Mouse (Mus musculus) kidney, adult 11 months (tissue): ENCODE data around the gene Slc6a9.

Experiments
- DNase-seq: peaks from one replicate; pipeline ENCODE4 v3.0.0; 2022

The Slc6a9 gene

DNA sequence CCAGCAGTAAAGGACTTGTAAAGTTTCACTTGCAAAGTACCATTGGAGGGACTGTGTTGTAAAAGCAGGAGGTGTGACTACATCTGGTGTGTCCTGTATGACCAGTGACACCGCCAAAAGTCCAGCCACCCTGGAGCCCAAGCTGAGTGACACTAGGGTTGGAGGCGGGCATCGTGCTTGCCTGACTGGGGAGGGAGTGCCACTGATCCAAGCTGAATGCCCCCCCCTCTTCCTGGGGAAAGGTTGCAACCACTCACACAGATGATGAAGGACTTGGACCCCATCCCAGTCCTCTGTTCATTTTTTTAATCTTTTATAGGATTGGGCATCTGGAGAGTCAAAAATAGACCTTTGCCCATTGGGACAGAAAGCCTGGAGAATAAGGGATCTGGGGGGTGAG lies 7.3 kb downstream of the Slc6a9 start:
- DNase-seq: no peak

DNA sequence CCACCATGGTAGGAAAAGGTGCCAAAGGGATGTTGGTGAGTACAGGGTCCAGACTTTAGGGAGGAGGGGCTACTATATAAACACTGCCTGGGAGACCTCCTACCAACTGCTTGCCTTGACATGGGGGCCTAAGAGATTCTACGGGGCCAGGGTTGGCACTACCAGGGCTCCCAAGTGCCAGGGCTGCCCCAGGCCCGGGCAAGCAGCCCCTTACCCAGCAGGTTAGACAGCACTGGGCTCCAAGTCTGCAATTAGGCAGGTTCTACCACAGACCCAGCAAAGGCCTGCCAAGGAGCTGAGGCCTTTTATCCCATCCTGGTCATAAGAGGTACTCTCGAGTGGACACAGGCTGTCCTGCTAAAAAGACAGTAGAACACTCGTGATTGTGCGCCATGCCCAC lies 8.8 kb downstream of the Slc6a9 start:
- no peak for DNase-seq

DNA sequence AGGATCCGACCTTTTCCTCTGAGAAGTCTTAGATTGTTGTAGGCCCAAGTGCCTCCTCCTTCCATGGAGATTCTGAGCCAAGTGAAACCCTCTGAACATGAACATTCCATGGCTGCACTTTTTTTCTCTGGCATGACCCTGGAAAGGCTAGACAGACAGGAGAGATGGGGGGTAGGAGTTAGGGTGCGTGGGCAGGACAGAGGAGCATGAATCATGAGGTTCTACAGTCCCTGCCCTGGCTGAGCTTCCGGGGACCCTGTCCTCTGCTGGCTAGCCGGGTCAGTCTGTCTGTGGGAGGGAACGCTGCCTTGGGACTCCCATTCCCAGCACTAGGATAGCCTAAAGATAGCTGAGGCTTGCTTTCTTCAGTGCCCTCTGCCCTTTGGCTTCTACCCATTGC lies 10.2 kb downstream of the Slc6a9 start:
- no peak for DNase-seq

DNA sequence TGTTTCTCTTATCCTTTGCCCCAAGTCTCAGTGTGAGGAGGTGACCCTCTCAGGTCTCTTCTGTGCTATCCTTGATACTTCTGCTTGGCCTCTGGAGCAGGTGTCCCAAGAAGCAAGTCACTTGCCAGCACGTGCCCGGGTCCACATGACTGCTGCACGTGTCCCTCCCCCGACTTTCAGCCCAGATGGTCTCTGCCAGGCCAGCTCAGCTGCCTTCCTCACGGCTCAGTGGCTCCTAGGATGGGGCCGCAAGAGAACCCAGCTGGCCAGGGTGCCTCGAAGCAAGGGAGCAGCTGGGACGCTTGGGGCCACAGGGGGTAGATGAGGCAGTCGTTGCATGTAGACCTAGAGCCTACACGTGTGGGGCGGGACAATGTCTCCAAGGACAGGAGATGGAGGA lies 11.0 kb downstream of the Slc6a9 start:
- DNase-seq: no peak

DNA sequence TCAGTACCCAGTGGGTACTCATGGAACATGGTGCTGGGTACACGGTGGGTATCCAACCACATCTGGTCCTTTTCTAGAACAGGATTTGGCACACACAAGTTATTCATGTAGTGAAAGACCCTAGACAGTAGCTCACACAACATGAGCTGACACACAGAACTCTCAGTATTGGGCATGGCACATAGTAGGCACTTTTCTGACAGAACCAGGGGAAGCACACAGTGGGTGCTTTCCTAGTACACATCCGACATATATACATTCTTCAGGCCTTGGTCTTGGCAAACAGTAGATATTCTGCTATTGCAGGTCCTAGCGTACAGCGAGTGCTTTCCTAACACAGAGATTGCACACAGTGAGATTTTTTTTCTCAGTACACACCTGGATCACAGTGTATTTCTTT lies 12.0 kb downstream of the Slc6a9 start:
- no peak for DNase-seq

DNA sequence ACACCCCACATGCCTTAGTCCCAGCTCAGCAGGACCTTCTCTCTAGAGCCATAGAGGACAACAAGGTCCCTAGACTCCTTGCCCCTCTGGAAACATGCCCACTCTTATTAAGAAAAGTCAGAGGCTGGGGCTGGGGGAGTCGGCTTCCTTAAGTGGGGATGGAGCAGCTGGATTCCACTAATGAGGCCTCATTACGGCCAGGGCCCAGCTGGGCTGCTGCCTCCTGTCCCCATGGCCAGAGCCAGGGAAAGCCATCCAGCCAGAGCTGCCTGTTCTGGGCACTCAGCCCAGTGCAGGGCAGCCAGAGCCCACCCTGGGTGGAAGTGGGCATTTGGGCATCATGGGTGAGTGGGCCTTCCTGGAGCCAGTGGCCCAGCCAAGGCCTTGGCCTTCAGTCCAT lies 12.7 kb downstream of the Slc6a9 start:
- no peak for DNase-seq

DNA sequence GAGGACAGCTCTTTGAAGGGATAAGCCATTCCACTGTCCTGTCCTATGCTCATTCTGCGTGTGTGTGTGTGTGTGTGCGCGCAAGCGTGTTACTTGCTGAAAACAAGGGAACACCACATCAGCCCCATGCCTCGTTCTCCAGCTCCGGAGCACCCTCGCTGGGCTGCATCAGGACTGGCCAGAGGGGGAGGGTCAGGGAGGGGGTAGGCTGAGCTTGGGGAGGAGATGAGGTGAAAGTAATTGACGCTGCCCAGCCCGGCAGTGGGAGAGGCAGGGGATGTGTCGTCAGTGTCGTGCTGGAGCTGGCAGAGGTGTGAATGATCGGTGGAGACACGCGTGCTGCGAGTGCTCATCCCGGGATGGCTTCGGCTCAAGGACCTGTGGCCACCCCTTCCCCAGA lies 14.8 kb downstream of the Slc6a9 start:
- DNase-seq: no peak

DNA sequence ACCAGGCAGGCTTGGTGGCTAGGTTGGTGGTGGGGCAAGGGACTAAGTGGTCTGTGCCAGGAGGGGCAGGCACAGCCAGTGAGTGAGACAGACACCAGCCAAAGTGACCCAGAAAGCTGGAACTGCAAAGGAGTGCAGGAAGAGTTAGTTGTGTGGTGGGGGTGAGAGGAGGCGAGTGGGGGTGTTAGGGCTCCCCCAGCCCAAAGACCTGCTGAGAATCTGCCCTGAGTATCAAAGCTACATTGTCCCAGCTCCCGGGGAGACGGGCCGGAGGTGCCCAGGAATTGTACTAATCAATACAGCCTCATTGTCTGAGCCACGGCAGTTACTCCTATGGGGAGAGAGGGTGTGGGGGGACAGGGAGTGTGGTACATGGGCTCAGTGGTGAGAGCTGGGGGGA lies 15.2 kb downstream of the Slc6a9 start:
- DNase-seq: no peak

DNA sequence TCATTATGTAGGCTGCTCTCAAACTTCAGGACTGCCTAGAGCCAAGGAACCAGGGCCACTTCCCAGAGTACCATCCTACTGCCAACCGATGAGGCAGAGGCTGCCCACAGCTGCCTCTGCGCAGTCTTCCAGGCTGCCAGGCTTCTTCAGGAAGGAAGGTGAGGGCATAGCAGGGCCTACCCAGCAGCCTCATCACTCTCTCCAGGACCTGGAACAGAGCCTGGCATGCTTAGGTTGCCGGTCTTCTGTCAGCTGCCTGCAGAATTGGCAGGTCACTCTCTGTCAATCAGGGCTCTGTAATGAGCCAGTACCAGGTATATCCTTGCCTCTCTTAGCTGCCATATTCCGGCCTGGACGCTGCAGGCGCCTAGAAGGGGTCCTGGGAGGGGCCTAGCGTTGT lies 15.9 kb downstream of the Slc6a9 start:
- no peak for DNase-seq

DNA sequence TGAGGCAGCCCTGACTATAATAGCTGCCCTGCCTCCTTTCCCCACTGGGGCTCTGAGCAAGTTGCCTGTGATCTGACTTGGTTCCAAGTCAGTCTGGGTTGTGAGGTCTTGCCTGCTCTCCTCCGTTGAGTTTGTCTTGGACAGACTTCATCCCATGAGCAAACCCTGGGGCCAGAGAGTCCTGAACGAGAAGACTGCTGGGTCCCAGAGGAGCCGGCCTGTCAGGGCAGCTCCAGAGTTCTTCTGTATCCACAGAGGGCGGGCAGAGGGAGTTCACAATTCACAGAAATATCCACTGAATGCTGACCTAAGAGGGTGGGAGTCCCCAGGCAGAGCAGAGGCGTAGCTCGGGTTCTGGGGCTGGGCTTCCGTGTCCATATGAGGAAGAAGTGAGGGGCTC lies 16.6 kb downstream of the Slc6a9 start:
- DNase-seq: peak; percentile 36

DNA sequence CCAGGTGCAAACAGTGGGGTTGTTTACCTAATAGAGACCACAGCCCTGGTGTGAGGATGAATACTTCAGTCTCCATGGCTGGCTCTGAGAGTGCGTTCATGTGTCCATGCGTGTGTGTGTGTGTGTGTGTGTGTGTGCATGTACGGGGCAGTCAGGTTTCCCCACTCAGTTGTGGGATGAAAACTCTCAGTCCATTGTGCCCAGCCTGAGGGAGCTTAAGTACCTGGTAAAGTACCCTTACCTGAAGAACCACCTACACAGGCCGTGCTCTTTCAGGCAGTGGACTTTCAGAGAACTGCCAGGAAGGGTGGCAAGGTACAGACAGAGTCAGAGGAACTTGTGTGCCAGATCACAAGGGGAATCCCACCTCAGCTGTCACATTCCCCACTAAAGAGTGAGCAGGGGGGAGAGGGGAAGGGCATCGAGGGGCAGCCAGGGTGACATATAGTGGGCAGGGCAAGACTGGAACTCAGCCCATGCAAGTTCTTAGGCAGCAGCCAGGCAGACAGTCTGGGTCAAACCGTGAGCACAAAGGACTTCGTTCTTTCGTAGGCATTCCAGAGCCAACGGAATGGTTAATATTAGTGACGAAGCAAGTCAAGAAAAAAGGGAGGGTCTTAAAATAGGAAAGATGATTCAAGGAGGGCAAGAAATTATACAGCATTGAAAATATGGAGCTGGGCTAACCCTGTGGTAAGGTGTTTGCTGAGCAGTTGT lies 18.0 kb downstream of the Slc6a9 start:
- no peak for DNase-seq

DNA sequence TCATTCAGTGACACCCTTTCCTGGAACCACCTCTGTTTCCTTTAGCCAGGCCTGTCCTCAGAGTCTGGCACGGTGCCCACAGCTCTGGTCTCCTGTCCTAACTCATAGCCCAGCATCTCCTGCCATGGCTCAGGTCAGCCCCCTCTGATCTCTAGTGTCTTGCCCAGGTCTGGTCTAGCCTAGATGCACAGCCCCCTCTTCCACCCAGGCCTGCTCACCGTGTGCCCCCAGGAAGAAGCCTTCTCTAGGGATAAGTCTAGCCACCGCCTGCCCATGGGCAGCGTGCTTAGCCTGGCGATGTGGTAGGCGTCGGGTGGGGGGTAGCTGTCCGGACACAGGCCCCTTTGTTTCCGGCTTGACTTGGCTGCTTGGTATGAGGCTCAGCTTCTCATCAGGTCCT lies 20.8 kb downstream of the Slc6a9 start:
- DNase-seq: no peak

DNA sequence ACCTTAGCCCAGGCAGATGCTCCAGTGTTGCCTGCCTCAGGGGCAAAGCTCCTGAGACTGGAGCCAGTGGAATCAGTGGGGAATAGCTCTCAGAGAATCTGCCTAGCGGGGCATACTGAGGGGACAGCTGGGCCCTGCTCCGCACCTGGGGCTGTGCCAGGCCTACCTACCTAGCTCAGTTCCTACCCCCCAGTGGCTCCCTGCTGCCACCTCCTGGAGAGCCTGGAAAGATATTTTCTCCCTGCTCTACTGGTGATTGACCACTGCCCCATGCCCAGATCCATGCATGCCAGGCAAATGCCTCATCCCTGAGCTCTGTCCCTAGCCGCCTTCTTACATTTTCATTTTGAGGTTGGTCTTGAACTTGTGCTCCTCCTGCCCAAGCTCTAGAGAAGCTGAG lies 24.5 kb downstream of the Slc6a9 start:
- peak; percentile 58 for DNase-seq

DNA sequence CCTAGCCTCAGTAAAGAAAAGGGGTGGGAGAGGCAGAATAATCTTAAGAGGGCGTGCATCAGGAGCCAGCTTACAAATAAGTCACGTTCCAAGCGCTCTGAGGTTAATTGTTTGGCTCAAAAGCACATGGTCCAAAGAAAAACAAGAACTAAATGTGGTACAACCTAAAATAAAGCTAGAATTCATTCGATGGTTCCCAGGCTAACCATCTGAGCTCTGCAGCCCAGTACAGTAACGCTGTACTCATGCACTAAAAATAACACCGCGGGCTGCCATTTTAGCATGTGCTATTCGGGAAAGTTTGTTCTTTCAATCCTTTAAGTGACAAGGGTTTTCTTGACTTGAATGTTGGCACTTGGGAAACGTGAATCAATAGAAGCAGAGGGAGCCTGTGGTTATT lies 26.3 kb downstream of the Slc6a9 start:
- no peak for DNase-seq

DNA sequence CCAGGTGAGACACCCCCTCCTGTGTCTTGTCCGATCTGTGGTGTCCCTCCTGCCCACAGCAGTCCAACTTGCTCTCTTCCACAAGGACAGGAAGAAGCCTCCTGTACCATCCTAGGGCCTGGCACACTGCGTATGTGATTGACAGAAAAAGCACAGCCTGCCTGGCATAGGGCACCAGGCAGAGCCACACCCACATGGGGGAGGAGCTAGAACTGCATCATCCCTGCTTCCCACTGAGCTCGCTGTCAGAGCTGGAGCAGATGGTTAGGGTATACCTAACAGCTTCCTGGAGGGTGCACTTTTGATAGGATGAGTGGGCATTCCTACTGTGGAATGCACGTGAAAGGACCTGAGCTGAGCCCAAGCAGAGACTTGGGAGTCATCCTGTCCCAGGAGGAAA lies 28.5 kb downstream of the Slc6a9 start:
- no peak for DNase-seq

DNA sequence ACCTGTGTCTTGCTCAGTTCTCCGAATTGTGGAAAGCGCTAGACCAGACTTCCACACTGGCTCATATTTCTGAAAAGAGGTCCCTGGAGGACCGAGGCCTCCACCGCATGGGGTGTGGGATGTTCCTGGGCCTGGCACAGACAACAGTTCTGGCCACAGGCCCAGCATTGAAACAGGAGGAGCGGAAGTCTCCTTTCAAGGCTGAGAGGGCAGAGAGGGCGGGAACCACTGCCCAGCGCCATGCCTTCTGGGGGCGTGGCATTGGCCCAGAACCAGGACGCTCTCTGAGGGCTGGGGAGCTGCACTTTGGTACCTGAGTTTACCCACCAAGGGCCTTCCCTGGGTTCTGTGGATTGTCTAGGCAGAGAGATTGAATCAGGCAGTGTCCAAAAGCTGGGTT lies 31.8 kb downstream of the Slc6a9 start:
- peak; percentile 89 for DNase-seq

DNA sequence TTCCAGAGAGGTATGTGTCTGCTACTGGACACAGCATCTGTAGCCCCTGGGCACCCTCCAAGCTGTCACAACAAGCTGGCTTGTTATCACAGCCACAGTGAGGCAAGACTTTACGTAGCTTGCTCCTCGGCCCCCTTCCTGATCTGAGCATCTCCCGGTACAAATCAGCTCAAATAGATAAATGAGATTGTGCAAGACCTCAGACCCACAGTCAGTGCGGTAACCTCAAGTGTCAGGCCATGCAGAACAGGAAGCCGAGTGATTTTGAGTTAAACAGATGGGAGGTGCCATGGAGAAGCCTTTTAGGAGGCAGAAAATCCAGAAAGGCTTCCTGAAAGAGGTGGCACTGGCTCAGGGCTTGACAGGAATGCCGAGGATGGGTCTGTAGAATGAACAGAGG lies 32.7 kb downstream of the Slc6a9 start:
- no peak for DNase-seq

DNA sequence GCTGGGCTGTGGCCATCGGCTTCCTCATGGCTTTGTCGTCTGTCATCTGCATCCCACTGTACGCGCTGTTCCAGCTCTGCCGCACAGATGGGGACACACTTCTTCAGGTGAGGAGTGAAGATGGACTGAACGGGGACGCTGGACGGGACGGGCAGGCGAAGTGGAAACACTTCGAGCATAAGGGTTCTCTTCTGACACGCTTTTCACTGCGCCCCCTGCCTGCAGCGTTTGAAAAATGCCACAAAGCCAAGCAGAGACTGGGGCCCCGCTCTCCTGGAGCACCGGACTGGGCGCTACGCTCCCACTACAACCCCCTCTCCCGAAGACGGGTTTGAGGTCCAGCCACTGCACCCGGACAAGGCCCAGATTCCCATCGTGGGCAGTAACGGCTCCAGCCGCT lies 33.5 kb downstream of the Slc6a9 start:
- DNase-seq: no peak

DNA sequence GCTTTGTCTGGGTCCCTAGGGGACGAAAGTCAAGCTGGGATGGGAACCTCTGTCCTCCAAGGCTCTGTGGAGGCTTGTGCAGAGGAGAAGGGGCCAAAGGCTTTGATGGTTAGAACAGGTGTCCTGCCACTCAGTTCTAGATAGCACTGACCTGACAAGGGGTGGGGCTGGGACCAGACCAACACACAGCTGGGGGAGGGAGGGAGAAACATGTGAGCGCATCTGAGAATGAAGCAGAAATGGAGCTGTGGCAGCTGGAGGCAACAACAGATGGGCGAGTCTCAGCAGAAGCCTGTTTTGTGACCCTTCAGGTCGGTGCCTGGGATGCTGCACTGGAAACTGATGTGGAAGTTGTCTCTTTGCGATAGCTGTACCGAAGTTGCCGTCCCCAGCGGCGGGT lies 35.0 kb downstream of the Slc6a9 start:
- no peak for DNase-seq

DNA sequence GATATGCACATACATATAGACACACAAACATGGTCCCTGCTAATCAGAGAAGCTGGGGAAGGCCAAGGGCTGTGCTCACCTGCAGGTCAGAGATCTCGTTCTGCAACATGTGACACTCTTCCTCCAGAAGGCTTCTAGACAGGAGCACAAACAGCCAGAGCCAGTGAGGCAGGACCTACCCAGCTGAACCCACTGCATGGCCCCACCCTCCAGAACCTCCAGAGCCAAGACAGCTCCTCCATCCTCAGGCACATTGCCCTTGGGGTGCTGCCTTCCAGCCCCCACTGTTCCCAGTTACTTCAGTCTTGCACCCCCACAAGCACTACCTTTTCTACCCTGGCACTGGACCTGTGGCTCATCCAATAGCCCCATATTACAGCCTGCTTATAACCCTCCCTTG lies 36.1 kb downstream of the Slc6a9 start:
- DNase-seq: no peak

DNA sequence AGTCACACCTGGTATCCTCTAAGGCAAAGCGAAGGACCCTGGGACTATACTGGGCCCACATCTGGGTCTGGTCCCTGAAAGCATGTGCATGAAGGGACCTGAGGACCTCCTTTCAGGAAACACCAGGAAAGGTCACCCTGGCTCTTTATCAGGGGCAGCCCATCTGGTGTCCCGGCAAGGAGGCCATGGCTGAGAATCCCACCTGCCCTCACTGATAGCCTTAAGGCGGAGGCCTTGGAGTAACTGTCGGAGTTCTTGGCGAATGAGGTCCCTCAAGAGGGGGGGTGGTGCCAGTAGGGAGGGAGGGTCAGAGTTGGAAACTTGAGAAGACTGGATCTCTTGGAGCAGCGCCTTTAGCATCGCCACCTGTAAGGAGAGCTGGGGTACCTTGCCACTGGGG lies 37.5 kb downstream of the Slc6a9 start:
- no peak for DNase-seq

DNA sequence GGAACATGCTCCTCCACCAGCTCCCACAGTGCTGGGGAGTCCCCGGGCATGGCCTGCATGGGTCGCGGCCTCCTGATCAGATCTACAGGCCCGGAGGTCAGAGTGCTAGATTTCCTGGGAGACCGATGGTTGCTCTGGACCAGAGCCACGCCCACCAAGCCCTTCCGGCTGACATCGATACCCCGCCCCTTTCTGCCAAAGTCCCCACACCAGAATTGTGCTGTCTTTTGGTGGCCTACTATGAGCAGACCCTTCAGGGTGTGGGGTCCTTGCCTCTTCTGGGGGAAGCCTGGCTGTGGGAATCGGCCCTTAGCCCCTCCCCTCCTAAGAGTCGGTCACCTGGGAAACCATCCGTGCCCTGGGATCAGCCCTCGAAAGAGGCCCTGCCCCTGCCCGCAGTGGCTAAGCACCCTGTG lies 38.2 kb downstream of the Slc6a9 start, which contains the start of gene Ccdc24:
TSS of gene Ccdc24 (minus strand) at position 87 of the 416 bp plus-strand sequence.
- DNase-seq: peak; percentile 43

DNA sequence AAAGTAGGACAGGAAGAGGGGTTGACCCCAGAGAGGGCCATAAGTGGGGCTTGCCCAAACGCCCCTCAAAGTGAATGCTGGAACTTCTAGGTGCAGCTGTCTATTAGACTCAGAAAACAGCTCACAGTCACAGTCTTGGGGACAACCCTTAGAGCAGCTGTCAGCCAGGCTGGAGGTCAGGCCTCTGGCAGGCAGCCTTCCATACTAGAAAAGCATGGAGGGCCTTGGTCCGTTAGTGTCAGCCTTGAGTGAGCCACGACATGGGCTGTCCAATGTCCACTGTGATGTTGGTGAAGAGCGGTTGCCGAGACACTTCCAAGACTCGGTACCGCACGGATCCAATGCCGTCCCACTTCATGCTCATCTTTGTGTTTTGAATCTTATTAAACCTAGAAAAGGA lies 39.3 kb downstream of the Slc6a9 start:
- no peak for DNase-seq

DNA sequence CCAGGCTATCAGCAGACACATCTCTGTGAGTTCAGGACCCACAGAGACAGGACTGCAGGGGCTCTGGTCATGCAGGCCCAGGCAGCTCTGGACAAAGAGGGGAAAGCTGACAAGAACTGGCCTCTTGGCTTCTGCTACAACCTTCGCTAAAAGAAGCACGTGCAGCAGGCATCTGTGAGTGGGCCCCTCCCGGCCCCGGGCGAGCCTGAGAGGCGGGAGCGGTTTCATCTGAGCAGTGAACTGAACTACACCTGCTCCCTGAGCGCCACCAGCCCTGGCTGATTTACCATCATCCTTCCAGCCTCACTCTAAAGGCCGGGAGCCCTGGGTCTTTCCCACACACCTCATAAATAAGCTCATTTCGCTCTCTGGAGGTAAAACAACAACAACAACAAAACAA lies 44.0 kb downstream of the Slc6a9 start:
- no peak for DNase-seq

DNA sequence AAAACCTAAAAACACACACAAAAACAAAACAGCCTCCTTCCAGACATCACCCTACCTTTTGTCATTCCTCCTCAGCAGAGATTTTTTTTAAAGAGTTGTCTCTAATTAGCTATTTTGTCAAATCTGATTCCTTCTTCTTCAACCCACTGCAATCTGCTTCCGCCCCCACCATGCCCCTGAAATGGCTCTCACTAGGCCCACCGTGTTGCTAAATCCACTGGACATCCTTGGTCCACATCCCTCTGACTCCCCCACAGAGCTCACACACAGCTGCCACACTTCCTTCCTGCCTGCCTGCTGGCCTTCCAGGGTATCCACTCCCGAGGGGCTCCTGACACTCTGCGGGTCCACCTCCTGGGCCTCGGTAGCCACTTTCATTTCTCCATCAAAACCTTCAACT lies 44.4 kb downstream of the Slc6a9 start:
- no peak for DNase-seq
